Mouse (Mus musculus) skeletal muscle tissue, postnatal 0 days (tissue): ENCODE measurements around the gene Rbm7. TPM values are rescaled to one million over a fixed set of nuclear protein-coding genes. Genes with fewer than 3 reads are reported as not detected.

Experiments used
- microRNA-seq, 2 experiments: library from miRNA; unstranded; fragments of <30 nt; microRNA quantifications; one replicate each; pipeline ENCODE4; 2016
- polyA plus RNA-seq: library from polyadenylated mRNA; unstranded; fragments of >200 nt; fragmentation: Nextera tagmentation; extraction: Ambion mirVana; gene quantifications from 2 replicates; pipeline ENCODE4 v1.2.1, GENCODE M21; 2015

The Rbm7 gene
- 51.0 and 59.0 TPM in 2 replicates for polyA plus RNA-seq

GRCm38 (mm10) chr9:48494817-48495547 is at the start of gene Rbm7, which contains the start of gene Gm5617:
TSS of gene Rbm7 (minus strand) at chr9:48495299.
TSS of gene Gm5617 (plus strand) at chr9:48495442.

DNA sequence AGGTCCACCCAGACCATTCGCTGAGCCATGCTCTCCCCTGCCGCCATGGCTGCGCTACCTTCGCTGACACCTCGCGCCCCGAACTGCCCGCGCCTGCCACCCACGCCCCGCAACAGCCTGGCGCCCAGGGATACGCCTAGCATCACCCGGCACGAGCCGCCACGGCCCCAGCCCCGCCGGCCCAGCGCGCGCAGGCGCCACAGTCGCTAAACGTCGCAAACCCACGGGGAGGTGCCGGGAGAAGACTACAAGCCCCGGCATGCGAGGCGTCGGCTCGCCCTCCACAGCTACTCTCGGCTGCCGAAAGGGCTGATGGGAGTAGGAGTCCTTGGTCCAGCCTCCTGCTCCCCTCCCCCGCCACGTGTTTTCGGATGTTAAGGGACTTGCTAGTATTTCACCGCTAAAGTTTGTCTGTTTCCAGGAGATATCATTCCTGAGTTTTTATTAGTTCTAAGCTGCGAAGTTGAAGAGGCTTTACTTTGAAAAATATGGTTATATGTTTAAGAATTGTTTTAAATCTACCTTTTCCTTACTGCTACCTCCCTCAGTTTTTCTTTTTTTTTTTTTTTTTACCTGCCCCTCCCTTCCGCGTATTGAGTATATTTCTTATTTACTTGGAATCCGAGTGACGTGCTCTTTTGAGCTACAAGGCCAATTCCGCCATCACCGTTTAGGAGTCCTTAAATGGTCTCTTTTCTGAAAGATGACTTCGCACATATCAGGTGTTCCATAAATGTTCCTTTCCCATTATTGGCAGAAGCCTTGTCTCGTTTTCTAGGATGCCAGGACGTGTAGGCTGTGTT is 14.5 kb downstream of the Rbm7 start, which contains the start of gene Rexo2:
Gene Rexo2 (minus strand): TSS at position 213 of the 803 bp plus-strand sequence.

Small RNA genes lying within 50 kb of the gene (microRNA-seq; reads per million reads assigned to microRNA genes)
- gene Gm23653 = 0 reads per million in 2 experiments

Other genes starting within 250 kb of the Rbm7 start
- gene Nxpe2, start 141.8 kb downstream of the Rbm7 start, polyA plus RNA-seq = 0.54 and 0.97 TPM in 2 replicates
- gene Rexo2, start 14.7 kb downstream of the Rbm7 start, polyA plus RNA-seq = 72.5 and 96.9 TPM in 2 replicates
- 43.2 and 50.9 TPM in 2 replicates for gene Gm5617, start 143 bp upstream of the Rbm7 start, polyA plus RNA-seq
- gene Nnmt, start 109.9 kb upstream of the Rbm7 start, polyA plus RNA-seq = 33.8 and 90.2 TPM in 2 replicates